22 mouse cellular contexts compared by ENCODE assay signal in the genomic region with DNA sequence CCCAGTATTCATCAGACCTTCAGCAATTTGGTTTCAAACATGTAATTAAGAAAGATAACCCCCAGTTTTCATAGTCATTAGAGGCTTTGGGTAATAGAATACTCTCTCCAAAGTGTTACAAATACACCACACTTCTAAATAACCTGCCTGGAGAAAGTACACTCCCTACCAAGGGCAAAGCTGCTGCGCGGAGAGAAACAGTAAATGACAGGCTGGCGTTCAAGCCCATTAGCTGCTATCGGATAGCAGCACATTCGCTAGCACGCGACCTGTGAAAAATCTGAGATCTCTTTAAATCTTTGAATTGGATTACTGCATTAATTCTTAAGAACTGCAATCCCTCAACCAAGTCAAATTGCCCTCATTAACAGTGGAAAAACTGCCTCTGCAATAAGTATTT.
DNase-seq lines count a peak whose midpoint lies in the region; ATAC-seq and TF ChIP-seq lines count a peak whose summit lies in the region.
"Had no signal": no experiment of that assay in that cellular context is flagged by ENCODE, and none has a peak within 500 bp of the region (broad histone marks: within the 10 kb centered on the region; RNA-seq: fewer than 3 reads in every experiment).

No protein-coding gene starts in this region.

- H3K4me2 ChIP-seq in embryonic facial prominence, embryonic 14.5 days (ENCODE audit: low read depth, low read length), result no peak overlapping the region
- H3K4me2 ChIP-seq in intestine, postnatal 0 days (replicated peaks; ENCODE audit: low read depth), result no peak overlapping the region
- no peak overlapping the region for H3K4me2 ChIP-seq in intestine, embryonic 15.5 days (replicated peaks)
- H3K4me2 ChIP-seq in midbrain, embryonic 14.5 days (ENCODE audit: low read length), result no peak overlapping the region
- H3K4me2 ChIP-seq in midbrain, embryonic 16.5 days (ENCODE audit: low read length), result no peak overlapping the region
- H3K4me2 ChIP-seq: embryonic facial prominence, embryonic 15.5 days; heart, embryonic 12.5 days; hindbrain, embryonic 12.5 days had no signal

- no peaks in the 10 kb centered on the region for H3K36me3 ChIP-seq in embryonic facial prominence, embryonic 14.5 days (ENCODE audit: control insufficient read depth, insufficient read depth, low read length)
- no peaks in the 10 kb centered on the region for H3K36me3 ChIP-seq in embryonic facial prominence, embryonic 10.5 days (replicated peaks)
- no peaks in the 10 kb centered on the region for H3K36me3 ChIP-seq in intestine, postnatal 0 days (ENCODE audit: control insufficient read depth, insufficient read depth)
- no peaks in the 10 kb centered on the region for H3K36me3 ChIP-seq in intestine, embryonic 15.5 days
- no peaks in the 10 kb centered on the region for H3K36me3 ChIP-seq in midbrain, embryonic 14.5 days (ENCODE audit: control insufficient read depth, insufficient read depth, low read length)
- H3K36me3 ChIP-seq in midbrain, embryonic 16.5 days (ENCODE audit: control insufficient read depth, insufficient read depth, low read length), result no peaks in the 10 kb centered on the region
- H3K36me3 ChIP-seq: embryonic facial prominence, embryonic 15.5 days; forebrain, embryonic 10.5 days; heart, embryonic 12.5 days; hindbrain, embryonic 12.5 days had no signal

- TF ChIP-seq CTCF in intestine, postnatal 0 days (IDR thresholded peaks at IDR 0.05; ENCODE audit: low read depth), result no peak

- ATAC-seq in embryonic facial prominence, embryonic 14.5 days (ENCODE audit: low read depth), result no peak
- ATAC-seq in intestine, postnatal 0 days, result no peak
- ATAC-seq in intestine, embryonic 15.5 days, result no peak
- no peak for ATAC-seq in midbrain, embryonic 14.5 days (ENCODE audit: low FRiP score, low TSS enrichment)
- ATAC-seq in midbrain, embryonic 16.5 days, result no peak
- ATAC-seq: activated CD4-positive, CD25-positive, alpha-beta regulatory T cell, adult 4 months; hindbrain, embryonic 16.5 days; Patski had no signal

- DNase-seq in embryonic facial prominence, embryonic 14.5 days (ENCODE audit: low spot score), result peak; percentile 35
- no peak for DNase-seq in embryonic facial prominence, embryonic 10.5 days (ENCODE audit: low spot score)
- DNase-seq in midbrain, embryonic 14.5 days, result peak; percentile 51
- no peak for DNase-seq in cerebellum, postnatal 36 days
- DNase-seq: adrenal gland, adult 2 months; adrenal gland, postnatal 25 days; cerebellum, adult 2 months; cerebellum, postnatal 10 days; gastrocnemius, adult 2 months; gastrocnemius, postnatal 25 days; heart, postnatal 36 days had no signal

- no peaks in the 10 kb centered on the region for H3K9me3 ChIP-seq in embryonic facial prominence, embryonic 14.5 days (ENCODE audit: control insufficient read depth, low read length)
- no peaks in the 10 kb centered on the region for H3K9me3 ChIP-seq in embryonic facial prominence, embryonic 10.5 days
- H3K9me3 ChIP-seq in intestine, postnatal 0 days (ENCODE audit: control insufficient read depth), result no peaks in the 10 kb centered on the region
- no peaks in the 10 kb centered on the region for H3K9me3 ChIP-seq in intestine, embryonic 15.5 days
- no peaks in the 10 kb centered on the region for H3K9me3 ChIP-seq in midbrain, embryonic 14.5 days (ENCODE audit: control insufficient read depth, low read length)
- H3K9me3 ChIP-seq in midbrain, embryonic 16.5 days (replicated peaks; ENCODE audit: control insufficient read depth, low read length, poor library complexity, severe bottlenecking), result no peaks in the 10 kb centered on the region
- H3K9me3 ChIP-seq: embryonic facial prominence, embryonic 15.5 days; forebrain, embryonic 10.5 days; heart, embryonic 12.5 days; hindbrain, embryonic 12.5 days had no signal

- no peak overlapping the region for H3K27ac ChIP-seq in embryonic facial prominence, embryonic 14.5 days (replicated peaks; ENCODE audit: low read depth, low read length)
- no peak overlapping the region for H3K27ac ChIP-seq in embryonic facial prominence, embryonic 10.5 days (replicated peaks)
- peak overlapping the region; percentile 63; the same call in 1 of the 2 replicates for H3K27ac ChIP-seq in intestine, postnatal 0 days (ENCODE audit: low read depth, low read length)
- H3K27ac ChIP-seq in intestine, embryonic 15.5 days, result no peak overlapping the region
- no peak overlapping the region for H3K27ac ChIP-seq in midbrain, embryonic 14.5 days (replicated peaks; ENCODE audit: low read depth, low read length)
- H3K27ac ChIP-seq in midbrain, embryonic 16.5 days (ENCODE audit: low read length), result no peak overlapping the region
- H3K27ac ChIP-seq: embryonic facial prominence, embryonic 15.5 days; gastrocnemius, adult 2 months; hindbrain, embryonic 12.5 days had no signal

- 0 out of 2 replicates have a peak, but pooled peaks cover 6% of the 10 kb centered on the region for H3K27me3 ChIP-seq in embryonic facial prominence, embryonic 14.5 days (replicated peaks; ENCODE audit: control insufficient read depth, insufficient read depth, low read length)
- no peaks in the 10 kb centered on the region for H3K27me3 ChIP-seq in embryonic facial prominence, embryonic 10.5 days (replicated peaks; ENCODE audit: low read depth, poor library complexity, severe bottlenecking)
- H3K27me3 ChIP-seq in intestine, postnatal 0 days (replicated peaks; ENCODE audit: control insufficient read depth, insufficient read depth, low read length), result no peaks in the 10 kb centered on the region
- no peaks in the 10 kb centered on the region for H3K27me3 ChIP-seq in intestine, embryonic 15.5 days (replicated peaks)
- no peaks in the 10 kb centered on the region; the same call in 1 of the 2 replicates for H3K27me3 ChIP-seq in midbrain, embryonic 14.5 days (ENCODE audit: control insufficient read depth, insufficient read depth, low read length)
- H3K27me3 ChIP-seq in midbrain, embryonic 16.5 days (ENCODE audit: control insufficient read depth, insufficient read depth, low read depth, low read length), result no peaks in the 10 kb centered on the region
- H3K27me3 ChIP-seq: embryonic facial prominence, embryonic 15.5 days; heart, embryonic 12.5 days; hindbrain, embryonic 12.5 days; Patski had no signal

- no peak overlapping the region for H3K9ac ChIP-seq in embryonic facial prominence, embryonic 14.5 days (ENCODE audit: low read depth, low read length)
- no peak overlapping the region for H3K9ac ChIP-seq in intestine, postnatal 0 days (ENCODE audit: low read depth, low read length)
- no peak overlapping the region for H3K9ac ChIP-seq in intestine, embryonic 15.5 days
- H3K9ac ChIP-seq in midbrain, embryonic 14.5 days (replicated peaks; ENCODE audit: low read length), result no peak overlapping the region
- no peak overlapping the region for H3K9ac ChIP-seq in midbrain, embryonic 16.5 days (ENCODE audit: low read depth, low read length)
- H3K9ac ChIP-seq: embryonic facial prominence, embryonic 15.5 days; heart, embryonic 12.5 days; hindbrain, embryonic 12.5 days had no signal

- WGBS in embryonic facial prominence, embryonic 14.5 days, result 60% methylated on average over 7 of the region's 7 CpGs
- WGBS in embryonic facial prominence, embryonic 10.5 days, result 51% methylated on average over 7 of the region's 7 CpGs
- 57% methylated on average over 7 of the region's 7 CpGs for whole genome bisulfite sequencing in intestine, postnatal 0 days
- 69% methylated on average over 7 of the region's 7 CpGs for WGBS in intestine, embryonic 15.5 days
- 45% methylated on average over 7 of the region's 7 CpGs for WGBS in midbrain, embryonic 14.5 days
- WGBS in midbrain, embryonic 16.5 days, result 36% methylated on average over 7 of the region's 7 CpGs

- no peak overlapping the region for H3K4me3 ChIP-seq in embryonic facial prominence, embryonic 14.5 days (ENCODE audit: low read depth, low read length)
- no peak overlapping the region for H3K4me3 ChIP-seq in embryonic facial prominence, embryonic 10.5 days
- no peak overlapping the region for H3K4me3 ChIP-seq in intestine, postnatal 0 days (ENCODE audit: low read depth, low read length)
- no peak overlapping the region for H3K4me3 ChIP-seq in intestine, embryonic 15.5 days (replicated peaks)
- no peak overlapping the region for H3K4me3 ChIP-seq in midbrain, embryonic 14.5 days (replicated peaks; ENCODE audit: low read depth, low read length)
- no peak overlapping the region for H3K4me3 ChIP-seq in midbrain, embryonic 16.5 days (ENCODE audit: low read depth, low read length)
- H3K4me3 ChIP-seq: embryonic facial prominence, embryonic 15.5 days; erythroblast, embryonic 14.5 days; forebrain, embryonic 10.5 days; gastrocnemius, adult 2 months; heart, embryonic 12.5 days; hindbrain, embryonic 12.5 days had no signal

- peaks cover 4% of the 10 kb centered on the region; the same call in 1 of the 2 replicates for H3K4me1 ChIP-seq in embryonic facial prominence, embryonic 14.5 days (ENCODE audit: control insufficient read depth, insufficient read depth, low read length)
- peaks cover 54% of the 10 kb centered on the region for H3K4me1 ChIP-seq in embryonic facial prominence, embryonic 10.5 days
- peaks cover 16% of the 10 kb centered on the region; the same call in 1 of the 2 replicates for H3K4me1 ChIP-seq in intestine, postnatal 0 days (replicated peaks; ENCODE audit: control insufficient read depth, insufficient read depth, low read length)
- H3K4me1 ChIP-seq in intestine, embryonic 15.5 days (replicated peaks), result peaks cover 19% of the 10 kb centered on the region
- H3K4me1 ChIP-seq in midbrain, embryonic 14.5 days (ENCODE audit: control insufficient read depth, insufficient read depth, low read length), result peaks cover 5% of the 10 kb centered on the region; the same call in 1 of the 2 replicates
- H3K4me1 ChIP-seq in midbrain, embryonic 16.5 days (ENCODE audit: control insufficient read depth, insufficient read depth, low read length), result peaks cover 10% of the 10 kb centered on the region

Comparison
In these comparisons a context has a peak if more than half of its experiments do, and no peak if none do; other contexts are left out.
1. DNase-seq: peak in embryonic facial prominence, embryonic 14.5 days (single experiment) and midbrain, embryonic 14.5 days (single experiment); none in embryonic facial prominence, embryonic 10.5 days (single experiment) and cerebellum, postnatal 36 days (0 of 2).